Mouse (Mus musculus): ENCODE data around the gene Brd7.

Gene Brd7

DNA sequence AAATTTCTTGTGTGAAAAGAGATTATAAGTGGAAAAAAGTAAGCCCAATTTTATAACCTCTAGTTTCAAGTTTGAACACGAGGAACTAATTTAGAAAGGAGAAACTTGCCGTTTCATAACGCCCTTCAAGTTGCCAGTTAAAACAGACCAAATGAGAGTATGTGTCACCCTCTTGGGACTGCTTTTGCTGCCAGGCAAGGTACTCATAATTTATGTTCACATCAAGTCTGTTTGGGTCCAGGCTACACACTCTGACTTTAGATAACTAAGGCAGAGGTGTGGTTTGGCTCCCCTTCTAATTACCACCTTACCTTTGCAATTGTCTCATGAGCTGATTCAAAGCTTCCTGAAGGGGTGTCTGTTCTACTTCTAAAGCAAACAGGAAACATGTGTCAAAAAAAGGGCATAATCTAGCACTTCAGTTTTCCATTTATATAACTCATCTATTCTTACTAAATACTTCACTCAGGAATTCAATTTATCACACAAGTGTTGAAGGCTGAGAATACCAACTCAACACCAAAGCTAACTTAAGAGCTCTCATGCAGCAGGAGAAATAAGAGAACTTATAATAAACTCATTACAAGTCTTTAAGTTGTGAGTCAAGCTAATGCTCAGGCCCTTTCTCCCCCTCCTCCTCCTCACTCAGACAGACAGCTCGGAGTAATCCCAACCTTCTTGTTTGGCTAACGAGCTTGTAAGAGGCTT is 4.6 kb downstream of the Brd7 start:
- no peak for DNase-seq (ENCODE audit: low read depth in 1 of 2, low spot score in 2 of 2)

DNA sequence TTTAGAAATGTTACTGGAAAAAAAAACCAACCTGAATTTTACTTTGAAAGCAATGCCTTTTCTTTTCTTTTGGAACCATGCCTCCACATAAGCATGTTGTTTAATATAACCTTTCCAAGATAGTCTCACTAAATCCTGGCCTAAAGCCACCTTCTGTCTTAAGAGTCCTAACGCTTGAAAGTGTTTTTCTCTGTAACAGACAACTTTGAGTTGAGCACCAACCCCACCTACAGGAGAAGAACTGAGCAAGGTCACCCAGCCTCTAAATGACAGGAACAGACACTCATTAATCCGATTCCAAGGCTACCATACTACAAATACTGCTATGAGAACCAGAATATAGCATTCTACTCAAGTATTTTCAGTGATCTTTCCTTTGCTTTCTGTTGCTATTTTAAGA is 12.9 kb downstream of the Brd7 start:
- DNase-seq (ENCODE audit: low read depth in 1 of 2, low spot score in 2 of 2) = no peak

DNA sequence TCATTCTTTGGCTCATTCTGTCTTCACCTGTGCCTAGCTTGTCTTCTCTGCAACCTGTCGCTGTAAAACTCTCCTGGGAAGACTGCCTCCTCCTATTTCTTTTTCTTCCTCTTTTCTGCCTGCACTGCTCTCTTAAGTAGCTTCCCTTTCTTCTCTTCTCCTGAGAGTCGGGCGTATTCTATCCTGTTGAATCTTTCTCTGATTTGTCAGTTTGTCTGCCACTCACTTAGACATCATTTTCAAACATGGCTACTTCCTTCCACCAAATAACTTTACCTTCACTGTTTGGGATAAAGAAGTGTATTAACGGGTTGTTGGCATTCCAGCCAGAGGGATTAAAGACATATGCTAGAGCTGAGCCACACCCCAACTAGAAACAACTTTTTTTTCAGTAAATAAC is 20.0 kb downstream of the Brd7 start:
- DNase-seq (ENCODE audit: low read depth in 1 of 2, low spot score in 2 of 2) = no peak

DNA sequence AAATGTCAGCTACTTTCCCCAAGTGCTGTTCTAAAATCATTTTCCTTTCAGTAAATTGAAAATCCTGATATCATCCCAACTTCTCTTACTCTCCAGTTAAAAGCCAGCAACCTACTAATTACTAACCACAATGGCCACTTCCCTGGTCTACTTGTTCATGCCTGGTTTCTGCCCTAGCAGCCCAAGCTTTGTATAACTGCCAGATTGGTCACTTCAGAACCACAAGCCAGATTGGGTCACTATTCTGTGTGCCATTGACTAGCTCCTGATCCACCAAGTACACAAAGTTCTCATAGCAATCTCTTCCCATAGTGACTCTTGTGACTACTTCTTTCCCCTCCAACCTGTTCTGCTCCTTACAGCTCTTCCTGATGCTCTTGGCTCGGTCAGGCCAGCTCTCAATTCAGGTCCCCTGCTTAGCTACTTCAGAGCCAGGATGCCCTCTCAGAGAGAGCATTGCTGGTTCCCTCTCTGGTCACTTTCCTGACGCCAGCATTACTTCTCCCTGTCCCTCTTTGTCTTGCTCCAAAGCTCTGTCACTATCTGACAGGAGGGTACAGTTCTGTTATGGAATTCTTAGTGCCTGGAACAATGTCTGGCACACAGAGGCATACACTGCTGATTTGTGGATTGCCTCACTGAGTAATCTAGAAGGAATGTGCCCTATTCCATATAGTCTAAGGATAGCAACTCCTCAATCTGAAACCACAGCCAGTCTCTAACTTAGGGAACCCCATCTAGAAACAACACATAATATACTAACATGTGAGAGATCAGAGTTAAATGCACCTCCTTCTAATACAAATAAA is 21.9 kb downstream of the Brd7 start:
- DNase-seq (ENCODE audit: low read depth in 1 of 2, low spot score in 2 of 2) = no peak

DNA sequence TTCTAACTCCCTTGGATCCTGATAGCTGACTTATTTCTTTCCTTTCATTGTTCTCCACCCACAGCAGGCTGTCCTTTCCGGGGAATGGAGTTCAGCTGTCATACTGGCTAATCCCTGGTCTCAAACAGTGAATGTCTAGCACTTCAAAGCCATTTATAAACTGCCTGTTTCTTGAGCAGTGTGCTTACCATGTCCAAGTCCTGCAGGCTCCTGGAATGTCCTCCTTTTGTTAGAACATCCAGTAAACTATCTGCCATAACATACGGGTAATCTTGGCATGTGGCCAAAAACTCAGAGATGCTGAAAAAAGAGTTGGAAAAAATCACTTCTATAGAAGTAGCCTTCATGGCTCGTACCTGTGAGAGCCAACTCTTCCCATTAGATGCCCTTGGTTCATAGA is 22.8 kb downstream of the Brd7 start:
- no peak for DNase-seq (ENCODE audit: low read depth in 1 of 2, low spot score in 2 of 2)

DNA sequence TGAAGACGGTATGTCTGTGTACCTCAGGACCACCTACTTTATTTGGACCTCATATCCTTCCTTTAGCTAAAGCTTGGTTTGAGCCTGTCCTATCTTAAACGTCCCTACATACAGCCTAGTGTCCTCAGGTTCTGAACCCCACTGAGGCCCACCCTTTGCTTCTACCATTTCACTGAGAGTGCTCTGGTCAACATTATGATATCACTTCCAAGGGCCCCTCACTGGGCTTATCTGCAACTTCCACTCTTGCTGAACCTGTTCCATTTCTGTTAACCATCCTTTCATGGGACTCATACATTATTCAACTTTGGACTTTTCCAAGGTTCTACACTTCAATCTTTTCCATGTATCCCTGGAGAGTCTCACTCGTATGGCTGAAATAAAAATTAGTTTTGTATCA is 27.0 kb downstream of the Brd7 start:
- DNase-seq (ENCODE audit: low read depth in 1 of 2, low spot score in 2 of 2) = no peak

DNA sequence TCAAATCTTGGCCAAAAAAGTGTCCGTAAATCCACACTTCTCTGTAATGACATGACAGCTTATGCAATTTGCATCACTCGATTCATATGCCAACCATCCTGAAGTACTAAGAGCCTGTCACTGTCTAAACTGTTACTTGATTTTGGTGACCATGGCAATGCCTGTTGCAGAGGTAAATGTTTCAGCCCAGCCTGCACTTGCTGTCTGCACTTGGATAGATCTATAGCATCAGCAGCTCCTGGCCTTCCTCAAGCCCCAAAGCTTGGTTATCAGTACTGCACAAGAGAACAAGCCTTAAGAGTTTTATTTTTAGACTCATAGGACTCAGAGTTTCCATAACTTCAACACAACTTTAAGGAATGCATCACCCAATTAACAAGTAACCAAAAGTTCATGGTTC is 27.6 kb downstream of the Brd7 start:
- DNase-seq (ENCODE audit: low read depth in 1 of 2, low spot score in 2 of 2) = no peak

DNA sequence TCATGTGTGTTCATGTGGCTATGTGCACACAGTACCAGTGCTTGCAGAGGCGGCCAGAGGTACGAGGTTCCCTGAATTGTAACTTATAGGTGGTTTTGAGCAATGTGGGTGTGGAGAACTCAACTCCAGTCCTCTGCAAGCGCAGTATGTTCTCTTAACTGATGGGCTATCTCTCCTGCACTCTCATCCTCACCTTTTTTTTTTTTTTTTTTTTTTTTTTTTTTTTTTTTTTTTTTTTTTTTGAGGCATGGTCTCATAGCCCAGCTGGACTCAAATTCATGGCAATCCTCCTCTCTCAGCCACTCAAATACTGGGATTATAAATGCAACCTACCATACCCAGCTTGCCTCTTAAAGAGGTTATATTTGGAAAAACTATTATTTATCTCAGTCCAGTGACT is 31.2 kb downstream of the Brd7 start:
- DNase-seq (ENCODE audit: low read depth in 1 of 2, low spot score in 2 of 2) = no peak

DNA sequence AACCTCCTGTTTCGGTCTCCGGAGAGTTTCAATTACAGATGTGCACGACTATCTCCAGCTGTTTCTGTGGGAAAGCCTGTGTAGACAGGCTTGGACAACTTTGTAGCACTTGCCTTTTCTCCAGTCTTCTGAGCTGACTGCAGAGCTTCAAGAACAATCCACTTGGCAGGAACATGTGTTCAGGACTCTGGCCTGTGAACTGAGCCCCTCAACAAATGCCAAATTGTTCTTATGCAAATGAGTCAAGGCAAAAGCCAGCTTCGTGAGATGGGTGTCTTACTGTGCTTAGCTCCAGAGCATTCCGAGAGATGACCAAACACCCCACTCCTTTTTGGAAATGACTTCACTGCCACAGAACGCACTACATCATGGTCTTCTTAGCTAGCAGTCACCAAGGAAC is 33.3 kb downstream of the Brd7 start:
- no peak for DNase-seq (ENCODE audit: low read depth in 1 of 2, low spot score in 2 of 2)

DNA sequence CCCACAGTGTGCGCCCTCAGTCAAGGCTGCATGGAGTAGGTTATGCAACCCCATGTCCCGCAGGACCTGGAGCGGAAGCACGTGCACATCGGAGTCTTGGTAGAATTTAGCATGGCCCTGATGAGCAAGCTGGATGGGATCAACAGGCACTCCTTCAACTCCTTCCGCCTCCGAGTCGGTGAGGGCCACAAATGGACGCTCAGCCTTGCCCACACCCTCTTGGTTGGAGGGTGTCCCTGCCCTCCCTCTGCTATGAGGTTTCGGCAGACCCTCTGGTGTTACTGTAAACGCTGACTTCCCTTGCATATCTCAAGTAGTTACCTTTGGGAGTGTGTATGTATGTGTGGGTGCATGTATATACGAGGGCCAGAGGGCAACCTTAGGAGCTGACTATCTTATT is 35.7 kb downstream of the Brd7 start:
- DNase-seq (ENCODE audit: low read depth in 1 of 2, low spot score in 2 of 2) = no peak

DNA sequence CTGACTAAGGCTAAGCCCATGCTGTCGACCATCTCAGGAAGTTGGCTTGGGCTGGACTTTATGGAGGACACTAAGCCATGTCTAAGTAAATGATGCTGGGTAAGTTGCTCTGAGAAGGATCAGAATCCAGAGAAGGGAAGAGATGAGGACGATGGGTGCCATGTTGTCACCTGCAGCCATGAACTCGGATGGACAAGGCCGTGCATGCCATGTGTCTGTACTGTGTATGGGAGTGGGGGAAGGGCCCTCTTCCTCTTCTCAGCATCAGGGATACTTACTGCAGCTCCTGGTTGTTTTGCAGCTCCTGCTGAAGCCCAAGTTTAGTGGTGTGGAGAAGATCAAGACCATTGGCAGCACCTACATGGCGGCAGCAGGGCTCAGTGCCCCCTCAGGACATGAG is 36.2 kb downstream of the Brd7 start:
- no peak for DNase-seq (ENCODE audit: low read depth in 1 of 2, low spot score in 2 of 2)

DNA sequence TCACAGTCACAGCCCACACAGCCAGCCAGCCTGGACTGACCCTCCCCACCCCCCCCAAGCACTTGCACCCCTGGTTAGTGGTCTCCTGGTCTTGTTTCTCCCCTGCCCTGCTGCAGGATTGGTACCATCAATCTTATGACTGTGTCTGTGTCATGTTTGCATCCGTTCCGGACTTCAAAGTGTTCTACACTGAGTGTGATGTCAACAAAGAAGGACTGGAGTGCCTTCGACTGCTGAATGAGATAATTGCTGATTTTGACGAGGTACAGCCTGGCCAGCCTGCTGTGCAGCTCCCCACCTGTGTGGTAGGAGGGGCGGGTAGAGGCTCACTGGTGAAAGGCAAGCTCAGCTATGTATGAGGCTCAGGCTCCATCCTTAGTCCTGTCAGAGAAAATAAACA is 36.7 kb downstream of the Brd7 start:
- no peak for DNase-seq (ENCODE audit: low read depth in 1 of 2, low spot score in 2 of 2)

DNA sequence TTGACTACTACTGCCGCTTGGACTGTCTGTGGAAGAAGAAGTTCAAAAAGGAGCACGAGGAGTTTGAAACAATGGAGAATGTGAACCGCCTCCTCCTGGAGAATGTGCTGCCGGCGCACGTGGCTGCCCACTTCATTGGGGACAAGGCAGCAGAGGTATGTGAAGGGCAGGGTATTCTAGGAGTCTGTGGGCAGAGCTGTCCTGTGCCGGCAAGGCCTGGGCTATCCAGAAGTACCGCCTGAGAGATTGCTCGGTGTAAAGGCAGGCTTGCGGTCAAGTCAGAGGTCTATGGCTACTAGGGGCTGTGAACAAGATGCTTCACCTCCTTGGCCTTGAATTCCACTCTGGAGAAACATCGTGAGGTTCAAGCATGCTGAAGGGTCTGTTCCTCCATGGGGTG is 37.2 kb downstream of the Brd7 start:
- no peak for DNase-seq (ENCODE audit: low read depth in 1 of 2, low spot score in 2 of 2)

DNA sequence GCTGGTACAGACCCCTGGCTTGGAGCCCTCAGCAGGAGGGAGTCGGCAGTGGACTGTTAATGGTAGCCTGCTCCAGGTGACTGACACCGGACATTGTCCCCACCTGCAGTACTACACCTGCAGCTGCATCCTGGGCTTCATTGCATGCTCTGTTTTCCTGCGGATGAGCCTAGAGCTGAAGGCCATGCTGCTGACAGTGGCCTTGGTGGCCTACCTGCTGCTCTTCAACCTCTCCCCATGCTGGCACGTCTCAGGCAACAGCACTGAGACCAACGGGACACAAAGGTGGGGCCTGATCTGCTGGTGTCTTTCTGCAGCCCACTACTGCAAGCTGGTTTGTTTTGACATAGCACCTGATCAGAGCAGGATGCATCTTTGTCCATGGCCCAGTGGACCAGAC is 38.5 kb downstream of the Brd7 start:
- no peak for DNase-seq (ENCODE audit: low read depth in 1 of 2, low spot score in 2 of 2)

DNA sequence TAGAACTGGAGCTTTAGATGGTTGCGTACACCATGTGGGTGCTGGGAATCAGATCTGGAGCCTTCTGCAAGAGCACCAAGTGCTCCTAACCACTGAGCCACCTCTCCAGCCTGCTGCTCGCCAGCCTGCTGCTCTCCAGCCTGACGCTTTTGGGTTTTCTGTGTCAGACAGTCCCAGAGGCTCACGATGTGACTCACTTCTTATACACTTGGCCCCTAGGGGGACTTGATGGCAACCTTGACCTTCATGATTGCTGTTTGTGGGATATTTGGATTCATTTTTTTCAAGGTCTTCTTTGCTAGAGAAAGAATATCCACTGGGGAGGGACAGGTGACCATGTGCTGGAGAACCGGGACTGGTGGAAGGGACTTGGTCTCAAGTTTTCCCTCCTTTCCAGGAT is 40.6 kb downstream of the Brd7 start:
- no peak for DNase-seq (ENCODE audit: low read depth in 1 of 2, low spot score in 2 of 2)

DNA sequence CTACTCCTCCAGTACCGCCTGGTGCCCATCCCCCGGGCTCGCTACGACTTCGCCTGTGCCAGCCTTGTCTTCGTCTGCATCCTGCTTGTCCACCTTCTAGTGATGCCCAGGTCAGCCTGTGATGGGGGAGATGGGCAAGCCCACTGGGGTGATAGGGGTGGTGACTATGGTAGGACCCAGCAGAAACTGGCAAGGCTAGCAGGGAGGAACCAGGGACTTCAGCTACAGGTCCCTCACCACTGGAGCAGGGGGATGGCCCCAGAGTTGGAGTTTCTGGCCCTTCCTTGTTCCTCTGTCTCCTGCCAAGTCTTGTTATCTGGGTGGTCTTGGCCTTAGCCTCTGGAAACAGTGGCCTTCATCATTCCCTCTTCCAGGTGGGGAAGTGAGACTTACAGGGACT is 41.9 kb downstream of the Brd7 start:
- no peak for DNase-seq (ENCODE audit: low read depth in 1 of 2, low spot score in 2 of 2)

DNA sequence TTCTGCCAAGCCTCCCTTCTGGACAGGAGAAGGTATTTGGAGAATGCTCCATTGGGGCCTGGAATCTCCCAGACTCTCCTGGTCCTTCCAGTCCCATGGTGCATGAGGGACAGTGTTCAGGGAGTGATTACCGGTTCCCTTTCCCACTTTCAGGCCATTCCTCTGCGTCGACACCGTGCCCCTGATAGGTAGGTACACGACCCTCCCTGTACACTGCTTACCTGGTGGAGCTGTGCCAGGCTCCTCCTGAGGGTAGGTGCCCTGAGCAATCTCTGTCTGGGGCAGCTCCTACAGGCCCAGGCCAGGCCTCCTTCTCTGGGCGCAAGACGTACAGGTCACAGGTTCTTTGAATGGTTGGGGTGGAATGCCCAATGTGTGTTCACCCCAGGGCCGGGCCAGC is 43.8 kb downstream of the Brd7 start:
- DNase-seq (ENCODE audit: low read depth in 1 of 2, low spot score in 2 of 2) = no peak

DNA sequence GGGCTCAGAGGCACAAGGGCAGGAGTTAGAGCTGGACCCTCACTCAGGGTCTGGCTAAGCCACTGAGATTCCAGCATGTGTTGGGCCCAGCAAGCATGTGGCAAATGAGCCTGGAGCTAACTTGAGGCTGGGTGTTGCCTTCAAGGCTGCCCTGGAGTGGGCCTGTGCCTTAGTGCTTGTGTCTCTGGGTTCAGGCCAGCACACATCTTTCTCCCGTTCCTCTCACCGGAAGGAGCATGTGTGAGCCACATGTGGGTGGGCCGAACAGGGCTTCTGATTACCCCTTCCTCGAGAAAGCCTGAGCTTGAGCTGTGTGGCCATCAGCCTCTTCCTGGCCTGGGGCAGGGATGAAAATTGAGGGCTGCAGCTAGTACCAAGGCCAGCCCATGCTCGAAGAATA is 44.7 kb downstream of the Brd7 start:
- DNase-seq (ENCODE audit: low read depth in 1 of 2, low spot score in 2 of 2) = no peak

DNA sequence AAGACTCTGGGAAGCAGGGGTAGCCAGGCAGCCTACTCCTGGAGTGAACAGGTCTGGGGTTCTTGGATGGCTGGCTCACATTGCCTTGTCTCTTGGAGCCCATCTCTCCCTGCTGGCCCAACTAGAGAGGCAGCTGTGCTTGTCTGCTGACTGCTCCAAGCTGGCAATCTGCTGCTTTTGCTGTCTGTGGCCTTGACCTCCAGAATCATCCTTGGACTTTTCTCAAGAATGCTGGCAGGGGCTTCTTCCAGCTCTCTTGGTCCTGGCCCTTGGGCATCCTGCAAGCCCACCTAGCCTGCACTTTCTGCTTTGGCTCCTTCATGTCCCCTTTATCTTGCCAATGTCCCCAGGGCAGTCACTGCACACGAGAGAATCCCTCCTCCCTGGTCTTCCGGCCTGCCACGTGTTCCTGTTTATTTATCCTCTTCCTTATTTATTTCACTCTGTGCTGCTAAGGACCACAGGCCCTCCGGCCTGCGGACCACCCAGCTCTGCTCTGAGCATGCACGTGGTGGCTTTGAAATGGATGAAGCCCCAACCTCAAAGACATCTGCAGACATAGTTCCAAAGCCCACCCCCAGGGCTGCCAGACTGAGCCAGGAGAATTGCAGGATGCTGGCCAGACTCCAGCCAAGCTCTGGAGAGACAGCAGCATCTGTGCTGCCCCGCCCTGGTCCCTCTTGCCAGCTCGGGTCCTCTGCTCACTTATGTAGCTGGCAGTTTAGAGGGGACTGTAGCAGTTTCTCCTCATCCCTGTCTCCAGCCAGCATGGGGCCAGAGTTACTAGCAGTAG is 45.7 kb downstream of the Brd7 start:
- no peak for DNase-seq (ENCODE audit: low read depth in 1 of 2, low spot score in 2 of 2)

DNA sequence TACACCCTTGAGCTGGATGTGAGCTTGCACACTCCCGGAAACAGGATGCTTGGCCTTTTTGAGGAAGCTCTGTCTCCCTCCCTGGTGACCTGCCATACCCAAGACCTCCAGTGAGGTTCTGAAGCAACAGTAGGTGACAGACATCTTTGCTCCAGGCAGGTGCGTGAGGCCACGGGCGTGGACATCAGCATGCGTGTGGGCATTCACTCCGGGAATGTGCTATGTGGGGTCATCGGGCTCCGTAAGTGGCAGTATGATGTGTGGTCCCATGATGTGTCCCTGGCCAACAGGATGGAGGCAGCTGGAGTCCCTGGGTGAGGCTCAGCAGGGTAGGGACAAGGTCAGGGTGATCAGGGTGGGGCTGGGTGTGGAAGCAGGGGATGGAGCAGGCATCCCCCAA is 46.7 kb downstream of the Brd7 start:
- no peak for DNase-seq (ENCODE audit: low read depth in 1 of 2, low spot score in 2 of 2)

DNA sequence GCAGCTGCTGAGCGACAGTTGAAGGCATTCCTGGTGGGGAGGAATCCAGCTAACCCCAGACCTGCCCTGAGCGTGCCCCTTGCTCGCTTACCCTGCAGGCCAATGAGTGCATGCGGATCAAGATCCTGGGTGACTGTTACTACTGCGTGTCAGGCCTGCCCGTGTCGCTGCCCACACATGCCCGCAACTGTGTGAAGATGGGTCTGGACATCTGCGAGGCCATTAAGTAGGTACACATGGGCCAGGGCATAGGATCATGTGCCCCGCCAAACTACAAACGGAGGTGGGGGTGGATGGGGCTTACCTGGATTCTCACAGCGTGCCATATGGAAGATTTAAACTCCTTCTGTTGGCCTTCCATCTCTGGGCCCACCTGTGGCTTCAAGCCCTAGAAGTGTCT is 48.0 kb downstream of the Brd7 start:
- DNase-seq (ENCODE audit: low read depth in 1 of 2, low spot score in 2 of 2) = no peak

DNA sequence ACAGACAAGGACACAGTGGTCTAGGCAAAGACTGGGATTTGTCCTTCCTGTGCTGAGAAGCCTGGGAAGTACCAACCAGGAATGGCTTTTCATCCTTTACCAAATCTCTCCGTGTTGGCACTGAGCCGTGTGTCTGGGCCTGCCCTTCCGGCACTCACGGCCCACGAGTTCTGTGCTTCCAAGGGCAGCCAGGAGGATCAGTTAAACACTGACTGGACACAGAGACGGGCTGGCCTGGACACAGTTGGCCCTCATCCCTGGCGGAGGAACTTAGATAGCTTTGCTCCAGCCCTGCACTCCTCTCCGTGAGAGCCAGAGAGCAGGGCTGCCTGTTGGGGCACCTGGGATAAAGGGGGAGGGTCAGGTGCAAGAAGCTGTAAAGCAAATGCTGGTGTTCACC is 49.0 kb downstream of the Brd7 start:
- DNase-seq (ENCODE audit: low read depth in 1 of 2, low spot score in 2 of 2) = no peak

Measured in monocyte, adult 2 months (primary cell).